26 mouse cellular contexts compared by ENCODE assay signal in genomic region chr7:142140696-142141095, GRCm38 (mm10). TPM values are rescaled to one million over a fixed set of nuclear protein-coding genes. Genes with fewer than 3 reads are reported as not detected.
"Had no signal": no experiment of that assay in that cellular context is flagged by ENCODE, and none has a peak within 500 bp of the region (broad histone marks: within the 10 kb centered on the region; RNA-seq: fewer than 3 reads in every experiment).

No protein-coding gene starts in this region.

- H3K36me3 ChIP-seq: midbrain, embryonic 13.5 days; midbrain, embryonic 15.5 days; neural tube, embryonic 12.5 days; stomach, embryonic 15.5 days had no signal

- H3K4me2 ChIP-seq: lung, embryonic 14.5 days; midbrain, embryonic 11.5 days; midbrain, embryonic 13.5 days; midbrain, embryonic 15.5 days; neural tube, embryonic 12.5 days; stomach, embryonic 15.5 days had no signal

- H3K4me1 ChIP-seq: midbrain, embryonic 13.5 days; midbrain, embryonic 15.5 days; neural tube, embryonic 12.5 days; stomach, embryonic 15.5 days had no signal

- H3K27me3 ChIP-seq: midbrain, embryonic 13.5 days; midbrain, embryonic 15.5 days; neural tube, embryonic 12.5 days; stomach, embryonic 15.5 days had no signal

- H3K9me3 ChIP-seq: midbrain, embryonic 13.5 days; midbrain, embryonic 15.5 days; neural tube, embryonic 12.5 days; stomach, embryonic 15.5 days had no signal

- H3K9ac ChIP-seq: lung, embryonic 14.5 days; midbrain, embryonic 13.5 days; midbrain, embryonic 15.5 days; neural tube, embryonic 12.5 days; stomach, embryonic 15.5 days had no signal

- H3K27ac ChIP-seq: midbrain, embryonic 13.5 days; midbrain, embryonic 15.5 days; neural tube, embryonic 12.5 days; stomach, embryonic 15.5 days; stomach, postnatal 0 days had no signal

- H3K4me3 ChIP-seq: midbrain, embryonic 13.5 days; midbrain, embryonic 15.5 days; neural tube, embryonic 12.5 days; stomach, embryonic 15.5 days had no signal

- DNase-seq: lung, adult 18-20 months; lung, embryonic 14.5 days; lung, postnatal 10 days; lung, postnatal 4 days; retina, postnatal 1 day; right cerebral cortex, adult 18-20 months; right cerebral cortex, postnatal 25 days; right cerebral cortex, postnatal 4 days; spleen, adult 18-20 months; thymus, adult 2 months; thymus, postnatal 36 days had no signal

- ATAC-seq: midbrain, embryonic 13.5 days; midbrain, embryonic 15.5 days had no signal

RNA-seq across cellular contexts. Expression of gene Gm45337, which starts 3.7 kb away (rescaled TPM):
- total RNA-seq: megakaryocyte, adult 5-6 weeks; midbrain, postnatal 0 days; monocyte, adult 5-6 weeks; neutrophil, adult 5-6 weeks had no signal
- polyA plus RNA-seq: liver, embryonic 16.5 days; lung, embryonic 14.5 days; lung, embryonic 16.5 days; midbrain, embryonic 11.5 days; midbrain, embryonic 13.5 days; midbrain, embryonic 15.5 days; midbrain, postnatal 0 days; neural tube, embryonic 12.5 days; neural tube, embryonic 14.5 days; small intestine, adult 2 months; stomach, embryonic 15.5 days; stomach, postnatal 0 days; testis, adult 2 months; thymus, adult 2 months had no signal

RNA-seq across cellular contexts. Expression of gene Gm39115, which starts 4.9 kb away (rescaled TPM):
- total RNA-seq: megakaryocyte, adult 5-6 weeks; midbrain, postnatal 0 days; monocyte, adult 5-6 weeks; neutrophil, adult 5-6 weeks had no signal
- polyA plus RNA-seq: liver, embryonic 16.5 days; lung, embryonic 14.5 days; lung, embryonic 16.5 days; midbrain, embryonic 11.5 days; midbrain, embryonic 13.5 days; midbrain, embryonic 15.5 days; midbrain, postnatal 0 days; neural tube, embryonic 12.5 days; neural tube, embryonic 14.5 days; small intestine, adult 2 months; stomach, embryonic 15.5 days; stomach, postnatal 0 days; testis, adult 2 months; thymus, adult 2 months had no signal

RNA-seq across cellular contexts. Expression of gene Gm29735, which starts 16.2 kb away (rescaled TPM):
- total RNA-seq: megakaryocyte, adult 5-6 weeks; midbrain, postnatal 0 days; monocyte, adult 5-6 weeks; neutrophil, adult 5-6 weeks had no signal
- polyA plus RNA-seq: liver, embryonic 16.5 days; lung, embryonic 14.5 days; lung, embryonic 16.5 days; midbrain, embryonic 11.5 days; midbrain, embryonic 13.5 days; midbrain, embryonic 15.5 days; midbrain, postnatal 0 days; neural tube, embryonic 12.5 days; neural tube, embryonic 14.5 days; small intestine, adult 2 months; stomach, embryonic 15.5 days; stomach, postnatal 0 days; testis, adult 2 months; thymus, adult 2 months had no signal

RNA-seq across cellular contexts. Expression of gene Gm45618, which starts 20.2 kb away (rescaled TPM):
- total RNA-seq: megakaryocyte, adult 5-6 weeks; midbrain, postnatal 0 days; monocyte, adult 5-6 weeks; neutrophil, adult 5-6 weeks had no signal
- polyA plus RNA-seq: liver, embryonic 16.5 days; lung, embryonic 14.5 days; lung, embryonic 16.5 days; midbrain, embryonic 11.5 days; midbrain, embryonic 13.5 days; midbrain, postnatal 0 days; neural tube, embryonic 12.5 days; neural tube, embryonic 14.5 days; small intestine, adult 2 months; stomach, embryonic 15.5 days; stomach, postnatal 0 days; testis, adult 2 months; thymus, adult 2 months had no signal

RNA-seq across cellular contexts. Expression of gene Gm4553, which starts 24.8 kb away (rescaled TPM):
- total RNA-seq: megakaryocyte, adult 5-6 weeks; midbrain, postnatal 0 days; monocyte, adult 5-6 weeks; neutrophil, adult 5-6 weeks had no signal
- polyA plus RNA-seq: liver, embryonic 16.5 days; lung, embryonic 14.5 days; lung, embryonic 16.5 days; midbrain, embryonic 11.5 days; midbrain, embryonic 13.5 days; midbrain, embryonic 15.5 days; midbrain, postnatal 0 days; neural tube, embryonic 12.5 days; neural tube, embryonic 14.5 days; small intestine, adult 2 months; stomach, embryonic 15.5 days; stomach, postnatal 0 days; testis, adult 2 months; thymus, adult 2 months had no signal
